Mouse (Mus musculus): ENCODE results near the gene Txndc16.
A peak's percentile ranks its signal among the peaks of the same experiment; 100 is the strongest.

Txndc16 gene

DNA sequence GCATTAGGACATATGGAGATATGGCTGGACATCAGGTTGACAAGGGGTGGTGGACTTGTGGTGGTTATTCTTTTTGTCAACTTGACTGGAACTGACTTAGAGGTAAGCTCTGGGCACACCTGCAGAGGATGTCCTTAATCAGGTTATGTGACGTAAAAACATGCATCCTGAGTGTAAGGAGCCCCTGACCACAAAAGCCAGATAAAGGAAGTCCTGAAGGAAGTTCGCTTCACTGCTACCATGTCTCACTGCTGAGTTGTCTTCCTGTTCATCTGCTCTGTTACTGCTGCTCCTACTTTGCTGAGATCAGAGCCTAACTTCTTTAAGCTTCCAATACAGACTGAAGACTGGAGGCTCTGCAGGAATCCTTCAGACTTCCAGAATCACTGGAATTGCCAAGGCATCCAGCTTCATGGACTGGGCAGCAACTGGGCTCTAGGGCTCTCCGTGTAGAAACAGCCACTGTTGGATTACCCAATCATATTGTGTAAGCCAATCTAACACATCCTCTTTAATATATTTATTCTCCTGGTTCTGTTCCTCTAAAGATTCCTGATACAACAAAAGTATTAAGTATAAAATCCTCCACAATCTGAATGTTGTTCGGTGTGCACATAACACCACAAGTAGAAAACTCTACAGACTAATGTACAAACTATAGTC, 64.5 kb downstream of the Txndc16 start:
- peak; percentile 44 to 52 for DNase-seq (ENCODE audit: low spot score in 2 of 2)

DNA sequence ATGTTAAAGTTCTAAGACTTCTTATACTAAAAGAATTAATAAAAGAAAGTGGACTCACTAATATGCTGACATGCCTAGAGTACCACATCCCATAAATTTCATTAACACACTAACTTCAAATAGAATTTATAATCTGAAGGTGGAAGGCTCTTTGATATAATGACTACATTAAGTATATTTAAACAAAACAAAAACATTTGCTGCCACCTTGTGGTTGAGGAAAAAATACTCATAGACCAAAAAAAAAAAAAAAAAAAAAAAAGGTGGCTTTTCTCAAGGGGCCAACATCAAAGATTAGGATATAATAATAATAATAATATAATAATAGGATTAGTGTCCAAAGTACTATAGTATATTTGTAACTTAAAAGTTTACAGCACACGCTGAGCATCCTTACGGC, 66.9 kb downstream of the Txndc16 start:
- DNase-seq (ENCODE audit: low spot score in 2 of 2) = peak in 1 of 2 experiments; percentile 39

DNA sequence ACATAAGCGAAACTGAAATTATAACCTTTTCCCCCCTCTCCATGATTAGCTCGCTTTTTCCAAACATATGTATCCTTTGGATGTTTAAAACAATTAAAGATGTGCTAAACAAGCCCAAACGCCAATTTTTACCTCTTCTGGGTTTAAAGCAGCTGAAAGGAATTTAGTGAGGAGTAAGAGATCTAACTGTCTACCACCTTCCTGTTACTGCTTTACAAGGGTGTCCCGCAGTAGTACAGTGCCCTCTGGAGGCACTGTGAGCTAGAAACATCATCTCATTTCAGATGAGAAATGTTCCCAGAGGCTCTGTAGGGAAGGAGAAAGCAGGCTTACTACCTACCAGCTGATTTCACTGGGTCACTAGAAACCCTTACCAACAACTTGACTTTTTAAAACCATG, 77.6 kb downstream of the Txndc16 start:
- DNase-seq (ENCODE audit: low spot score in 2 of 2) = peak; percentile 18 to 43

DNA sequence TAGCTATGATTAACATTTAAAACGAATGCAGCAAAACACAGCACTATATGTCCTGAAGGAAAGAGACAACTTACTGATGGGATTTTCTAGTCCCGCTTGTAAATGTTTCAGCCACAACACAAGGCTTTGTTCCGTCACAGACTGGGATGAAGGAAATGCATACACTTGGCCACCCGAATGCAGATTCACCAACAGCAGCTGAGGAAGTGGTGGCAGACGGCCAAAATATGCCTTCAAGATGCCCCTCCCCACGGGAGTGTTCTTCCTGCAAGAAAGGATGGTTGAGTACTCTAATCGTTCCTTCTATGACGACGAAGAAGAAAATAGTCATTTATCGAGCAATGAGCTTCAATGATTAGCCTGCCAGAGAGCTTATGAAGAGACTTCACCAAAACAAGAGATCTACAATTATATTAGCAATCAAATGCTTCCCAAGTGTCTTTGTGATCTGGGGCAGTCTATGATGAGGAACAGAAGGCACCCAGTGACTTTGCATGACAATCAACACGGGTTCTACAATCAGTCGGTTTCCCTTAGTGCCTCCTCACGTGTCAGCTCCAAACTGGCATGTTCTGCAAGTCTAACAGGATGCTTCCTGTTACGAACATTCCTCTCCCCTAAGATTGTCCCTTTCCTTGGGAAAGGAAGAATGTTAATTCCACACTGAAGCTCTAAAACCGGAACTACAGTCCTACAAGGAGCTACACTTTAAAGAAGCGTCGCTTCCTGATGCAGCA, 79.6 kb downstream of the Txndc16 start:
- DNase-seq (ENCODE audit: low spot score in 2 of 2) = no peak

DNA sequence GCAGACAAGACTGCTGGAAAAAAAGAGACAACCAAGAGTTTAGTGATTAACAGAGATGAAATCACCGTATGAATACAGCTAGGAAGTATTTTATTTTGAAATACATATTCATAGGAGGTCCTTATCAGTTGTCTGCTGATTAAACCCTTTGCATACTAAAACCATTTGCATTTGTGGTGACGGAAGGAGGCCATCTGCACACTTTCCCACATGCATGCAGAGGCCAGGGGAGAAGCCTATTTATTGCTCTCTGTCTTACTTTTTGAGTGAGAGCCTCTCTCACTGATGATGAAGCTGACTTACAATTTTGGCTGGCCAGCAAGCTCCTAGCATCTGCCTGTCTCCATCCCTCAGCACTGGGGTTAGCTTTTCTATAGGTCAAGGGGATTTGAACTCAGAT, 84.2 kb downstream of the Txndc16 start:
- DNase-seq (ENCODE audit: low spot score in 2 of 2) = no peak

DNA sequence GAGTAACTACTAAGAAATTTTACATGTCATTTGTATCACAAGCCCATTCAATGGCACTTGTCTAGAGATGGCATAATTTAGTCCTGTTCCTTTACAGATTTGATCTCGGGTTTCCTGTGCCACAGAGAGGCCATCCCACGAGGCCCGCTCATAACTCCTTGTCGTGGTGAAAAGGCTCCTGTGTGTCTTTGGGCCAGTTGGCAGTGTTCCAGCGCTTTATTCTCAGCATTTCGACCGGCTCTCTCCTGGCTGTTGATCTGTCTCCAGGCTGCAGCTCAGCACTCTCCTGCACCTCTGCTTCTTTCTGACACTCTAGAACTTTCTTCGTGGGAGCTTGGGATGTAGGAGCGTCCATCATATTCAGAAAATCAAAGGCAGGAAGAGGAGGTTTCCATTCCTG, 84.6 kb downstream of the Txndc16 start:
- DNase-seq (ENCODE audit: low spot score in 2 of 2) = no peak

DNA sequence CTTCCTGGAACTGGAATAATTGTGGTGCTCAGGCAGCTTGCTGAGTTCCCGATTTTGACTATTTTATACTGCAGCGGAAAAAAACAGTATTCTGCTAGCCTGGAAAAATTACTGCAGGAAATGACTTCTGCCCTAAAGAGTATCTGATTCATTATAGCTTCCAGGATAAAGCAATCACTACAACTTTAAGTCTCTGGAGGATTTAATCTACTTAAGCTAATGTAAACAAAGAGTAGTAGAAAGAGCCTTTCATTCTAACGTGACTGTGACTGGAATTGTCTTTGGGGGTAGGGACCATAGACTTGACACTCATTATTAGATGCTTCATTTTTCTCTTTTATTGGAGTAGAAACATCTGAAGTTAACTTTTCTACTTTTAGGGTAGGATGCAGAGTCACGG, 101.8 kb downstream of the Txndc16 start:
- no peak for DNase-seq (ENCODE audit: low spot score in 2 of 2)

DNA sequence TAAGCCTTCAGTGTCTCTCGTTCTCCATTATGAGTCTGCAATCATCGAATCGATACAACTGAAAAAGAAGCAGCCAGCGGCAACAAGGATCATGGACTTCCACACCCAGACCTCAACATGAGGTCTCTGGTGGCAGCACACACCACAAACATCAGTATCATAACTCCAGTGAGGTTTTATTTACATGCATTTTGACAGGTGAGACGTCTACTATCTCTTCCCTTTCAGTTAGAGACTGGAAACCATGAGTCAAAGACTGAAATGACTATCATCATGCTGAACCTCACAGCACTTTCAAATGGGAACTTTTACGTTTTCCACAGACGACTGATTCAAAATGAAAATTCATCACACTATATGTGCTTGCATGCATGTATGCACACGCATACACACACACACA, 117.9 kb downstream of the Txndc16 start:
- DNase-seq (ENCODE audit: low spot score in 2 of 2) = no peak

DNA sequence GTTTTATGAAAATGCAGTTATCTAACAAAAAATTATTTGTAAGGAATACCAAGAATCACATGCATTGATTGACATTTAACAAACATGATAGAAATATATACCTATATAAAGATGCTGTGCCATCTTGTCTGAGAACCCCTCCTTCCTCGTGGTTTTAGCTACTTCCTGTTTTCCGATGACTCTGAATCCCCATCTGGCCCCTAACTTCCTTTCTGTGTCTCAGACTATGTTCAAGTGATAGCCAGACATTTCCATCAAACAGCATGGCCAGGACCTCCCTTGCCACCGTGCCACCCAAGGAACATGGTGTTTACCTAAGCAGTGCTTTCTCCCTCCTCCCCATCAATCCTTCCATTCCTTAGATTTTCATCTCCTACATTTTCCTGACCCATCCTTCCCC, 127.8 kb downstream of the Txndc16 start:
- DNase-seq (ENCODE audit: low spot score in 2 of 2) = no peak

DNA sequence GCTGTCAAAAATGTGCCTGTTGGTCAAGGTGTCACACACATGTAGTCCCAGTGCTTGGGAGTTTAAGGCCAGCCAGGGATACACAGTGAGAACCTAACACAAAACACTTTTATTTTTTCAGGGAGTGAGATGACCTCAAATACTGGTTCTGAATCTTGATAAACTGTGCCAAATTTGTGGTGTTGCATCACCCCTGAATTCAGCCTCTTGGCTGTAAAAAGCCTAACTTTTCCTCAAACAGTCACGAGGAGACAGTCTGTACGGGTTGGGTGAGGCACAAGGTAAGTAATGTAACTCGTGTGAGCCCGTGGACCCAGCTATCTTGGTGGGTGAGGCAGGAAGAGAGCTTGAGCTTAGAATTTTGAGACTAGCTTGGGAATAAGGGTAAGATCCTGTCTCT, 130.1 kb downstream of the Txndc16 start:
- DNase-seq (ENCODE audit: low spot score in 2 of 2) = no peak

DNA sequence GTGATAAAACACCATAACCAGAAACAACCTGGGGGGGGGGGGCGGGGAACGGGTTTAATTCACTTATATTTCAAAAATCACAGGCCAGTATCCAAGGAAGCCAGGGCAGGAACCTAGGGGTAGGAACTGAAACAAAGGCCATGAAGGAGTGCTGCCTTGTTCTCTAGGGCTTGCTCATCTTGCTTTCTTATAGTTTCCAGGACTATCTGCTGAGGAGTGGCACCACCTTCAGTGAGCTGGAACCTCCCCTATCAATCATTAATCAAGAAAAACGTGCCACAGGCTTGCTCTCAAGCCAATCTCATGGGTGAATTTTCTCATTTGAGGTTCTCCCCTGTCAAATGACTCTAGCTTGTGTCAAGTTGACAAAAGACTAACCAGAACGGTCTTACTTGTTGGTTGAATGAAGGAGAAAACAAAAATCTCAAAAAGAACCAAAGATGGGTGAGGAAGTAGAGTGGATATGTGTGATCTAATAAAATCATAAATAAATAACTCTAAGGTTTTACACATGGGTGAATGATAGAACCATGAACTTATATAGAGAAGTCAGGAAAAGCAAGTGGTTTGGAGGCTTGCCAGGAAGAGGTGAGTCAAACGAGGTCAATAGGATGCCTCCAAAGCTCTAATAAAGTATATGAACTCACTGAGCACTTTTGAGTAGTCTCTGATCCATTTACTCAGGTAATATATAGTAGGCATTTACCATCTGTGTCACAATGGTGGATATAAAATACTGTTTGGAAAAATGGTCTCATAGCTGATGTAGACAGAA, 134.3 kb downstream of the Txndc16 start:
- no peak for DNase-seq (ENCODE audit: low spot score in 2 of 2)

DNA sequence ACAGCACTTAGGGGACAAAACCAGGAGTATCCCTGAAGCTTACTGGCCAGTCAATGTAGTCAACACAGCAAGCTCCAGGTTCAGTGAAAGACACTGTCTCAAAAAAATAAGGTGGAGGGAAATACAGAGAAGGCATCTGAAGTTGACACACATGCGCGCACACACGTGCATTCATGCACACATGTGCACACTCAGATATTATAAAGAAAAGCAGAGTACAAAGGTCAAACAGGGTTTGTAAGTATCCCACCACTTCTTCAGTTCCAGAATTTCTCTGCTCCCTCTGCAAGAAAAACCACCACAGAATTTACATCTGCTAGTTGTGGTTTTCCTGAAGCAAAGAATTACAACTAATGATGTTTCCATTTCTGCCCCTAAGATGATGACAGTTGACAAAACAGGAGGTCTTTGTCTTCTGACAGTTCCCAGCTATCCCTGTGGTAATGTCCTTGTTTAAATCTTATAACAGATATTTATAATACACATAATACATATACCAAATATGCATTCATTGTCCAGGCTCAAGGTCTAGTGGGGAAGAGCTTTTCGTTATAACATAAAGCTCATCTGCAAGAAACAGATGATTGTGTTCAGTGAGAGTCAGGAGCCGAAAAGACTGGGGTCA, 135.4 kb downstream of the Txndc16 start:
- no peak for DNase-seq (ENCODE audit: low spot score in 2 of 2)

DNA sequence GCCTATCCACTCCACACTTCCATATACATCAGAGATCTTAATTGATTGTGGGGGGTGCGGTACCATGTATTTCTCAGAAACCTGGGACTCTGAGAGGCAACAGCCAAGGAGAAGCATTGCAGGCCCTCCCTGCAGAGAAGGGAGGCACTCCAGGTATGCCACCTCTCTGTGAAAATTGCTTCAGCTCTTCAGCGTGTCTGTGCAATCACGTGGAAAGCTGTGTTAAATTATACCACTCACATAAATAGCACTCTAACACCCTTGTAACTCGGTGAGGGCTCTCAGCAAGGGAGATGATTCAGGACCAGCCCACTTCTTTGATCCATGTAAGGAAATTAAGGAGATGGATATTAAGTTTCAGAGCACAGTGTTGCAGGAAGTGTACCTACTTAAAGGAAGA, 136.6 kb downstream of the Txndc16 start:
- DNase-seq (ENCODE audit: low spot score in 2 of 2) = no peak
